Mouse (Mus musculus): ENCODE results near the gene Rrp12. TPM values are rescaled to one million over a fixed set of nuclear protein-coding genes. Genes with fewer than 3 reads are reported as not detected.

Rrp12 gene
- polyA plus RNA-seq, 1 experiment = 3.6 TPM

DNA sequence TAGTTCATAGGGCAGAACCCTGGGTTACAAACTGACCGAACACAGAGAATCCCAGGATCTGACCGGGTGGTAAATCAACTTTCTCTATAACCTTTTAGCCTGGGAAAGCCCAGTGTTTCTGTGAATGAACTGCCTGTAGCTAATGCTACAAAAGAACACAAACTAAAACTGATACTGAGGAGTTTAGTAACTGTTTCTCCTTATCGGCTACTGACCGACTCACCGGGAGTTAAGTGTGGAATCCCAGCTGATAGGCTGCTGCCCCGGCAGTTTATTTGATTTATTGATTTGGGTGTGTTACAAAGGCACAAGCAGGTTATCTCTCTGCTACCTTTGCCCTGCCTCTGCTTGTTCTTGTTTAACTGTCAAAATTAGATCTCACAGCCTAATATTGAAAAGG is 57.2 kb downstream of the Rrp12 start:
- no peak for DNase-seq
- WGBS = 52% methylated on average over 6 of the region's 6 CpGs
- H3K4me3 ChIP-seq (ENCODE audit: insufficient read depth, low read depth, low read length) = no peak overlapping the region
- H3K27ac ChIP-seq (ENCODE audit: insufficient read depth, low read depth, low read length) = no peak overlapping the region
- TF ChIP-seq POLR2A (IDR thresholded peaks at IDR 0.05; ENCODE audit: low read depth, low read length) (no peak), CTCF (conservative IDR thresholded peaks at IDR 0.05; ENCODE audit: insufficient read depth, insufficient read length, low read depth, low read length) (no peak)
- H3K36me3 ChIP-seq (ENCODE audit: control insufficient read depth, insufficient read depth, low read length) = no peaks in the 10 kb centered on the region
- H3K27me3 ChIP-seq (replicated peaks; ENCODE audit: control insufficient read depth, insufficient read depth, low read length) = no peaks in the 10 kb centered on the region
- no peaks in the 10 kb centered on the region for H3K4me1 ChIP-seq (ENCODE audit: control insufficient read depth, insufficient read depth, low read length)

- Histone ChIP-seq H3K27ac (ENCODE audit: insufficient read depth, low read depth, low read length) (no peak overlapping the region), H3K27me3 (replicated peaks; ENCODE audit: control insufficient read depth, insufficient read depth, low read length) (no peaks in the 10 kb centered on the region), H3K4me3 (ENCODE audit: insufficient read depth, low read depth, low read length) (no peak overlapping the region), H3K4me1 (ENCODE audit: control insufficient read depth, insufficient read depth, low read length) (no peaks in the 10 kb centered on the region), H3K36me3 (ENCODE audit: control insufficient read depth, insufficient read depth, low read length) (no peaks in the 10 kb centered on the region)
- no peak for TF ChIP-seq POLR2A (IDR thresholded peaks at IDR 0.05; ENCODE audit: low read depth, low read length)
- WGBS = 60% methylated on average over 4 of the region's 4 CpGs
- no peak for DNase-seq
Observed at GRCm38 (mm10) chr19:41837917-41838261, 58.1 kb downstream of the Rrp12 start.

DNA sequence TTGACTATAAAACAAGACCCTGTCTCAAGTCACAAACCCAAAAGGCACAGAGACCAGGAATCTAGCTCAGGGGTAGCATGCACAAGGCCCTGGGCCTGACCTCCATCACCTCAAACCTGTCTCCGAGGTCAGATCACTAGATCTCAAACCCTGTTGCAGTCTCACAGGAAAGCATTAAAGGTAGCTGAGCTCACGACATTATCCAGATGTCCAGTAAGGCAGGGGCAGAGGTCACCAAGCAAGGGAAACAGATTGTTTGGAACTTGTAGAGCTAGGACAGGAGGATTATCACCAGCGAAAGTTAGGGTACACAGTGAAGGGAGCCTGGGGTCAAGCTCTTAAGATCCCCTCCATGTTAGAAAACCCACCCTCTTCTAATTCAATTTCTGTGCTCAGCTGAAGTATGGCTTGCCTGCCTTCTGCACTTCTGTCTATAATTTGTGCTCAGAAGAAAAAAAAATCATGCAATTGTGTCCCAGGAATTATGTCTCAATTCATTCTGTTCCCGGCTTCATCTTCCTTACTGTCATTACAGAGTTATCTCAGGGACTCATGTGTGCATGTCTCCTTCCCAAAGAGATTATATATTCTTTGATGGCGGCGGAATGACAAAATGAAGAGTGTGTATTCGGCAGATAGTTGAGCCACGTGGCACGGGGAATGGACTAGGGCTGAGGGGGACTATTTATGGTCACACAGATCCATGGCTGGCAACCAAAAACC is 58.6 kb downstream of the Rrp12 start:
- no peak overlapping the region for H3K27ac ChIP-seq (ENCODE audit: insufficient read depth, low read depth, low read length)
- no peaks in the 10 kb centered on the region for H3K27me3 ChIP-seq (replicated peaks; ENCODE audit: control insufficient read depth, insufficient read depth, low read length)
- H3K36me3 ChIP-seq (ENCODE audit: control insufficient read depth, insufficient read depth, low read length) = no peaks in the 10 kb centered on the region
- no peak for DNase-seq
- no peaks in the 10 kb centered on the region for H3K4me1 ChIP-seq (ENCODE audit: control insufficient read depth, insufficient read depth, low read length)
- WGBS = 78% methylated on average over 9 of the region's 9 CpGs
- no peak for TF ChIP-seq POLR2A (IDR thresholded peaks at IDR 0.05; ENCODE audit: low read depth, low read length)
- TF ChIP-seq CTCF (conservative IDR thresholded peaks at IDR 0.05; ENCODE audit: insufficient read depth, insufficient read length, low read depth, low read length) = no peak
- no peak overlapping the region for H3K4me3 ChIP-seq (ENCODE audit: insufficient read depth, low read depth, low read length)

DNA sequence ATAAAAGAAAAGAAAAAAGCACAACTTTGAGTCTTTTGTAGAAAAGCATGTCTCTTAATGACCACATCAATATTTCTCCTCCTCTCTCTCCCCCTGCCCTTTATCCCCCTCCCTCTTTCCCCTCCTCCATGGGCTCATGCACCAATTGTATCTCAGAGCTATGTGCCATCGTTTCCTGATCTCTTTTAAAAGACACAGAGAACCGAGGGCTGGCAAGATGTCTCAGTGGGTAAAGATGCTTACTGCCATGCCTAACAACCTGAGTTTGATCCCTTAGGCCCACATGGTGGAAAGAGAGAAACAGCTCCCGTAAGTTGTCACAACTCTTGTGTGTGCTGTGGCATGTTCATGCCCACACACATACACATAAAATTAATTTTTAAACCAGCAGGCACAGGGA is 59.3 kb downstream of the Rrp12 start:
- H3K36me3 ChIP-seq (ENCODE audit: control insufficient read depth, insufficient read depth, low read length) = no peaks in the 10 kb centered on the region
- WGBS = 63% methylated on average over 3 of the region's 3 CpGs
- no peak overlapping the region for H3K27ac ChIP-seq (ENCODE audit: insufficient read depth, low read depth, low read length)
- DNase-seq = no peak
- no peak for TF ChIP-seq POLR2A (IDR thresholded peaks at IDR 0.05; ENCODE audit: low read depth, low read length)
- TF ChIP-seq CTCF (conservative IDR thresholded peaks at IDR 0.05; ENCODE audit: insufficient read depth, insufficient read length, low read depth, low read length) = no peak
- H3K4me3 ChIP-seq (ENCODE audit: insufficient read depth, low read depth, low read length) = no peak overlapping the region
- H3K4me1 ChIP-seq (ENCODE audit: control insufficient read depth, insufficient read depth, low read length) = no peaks in the 10 kb centered on the region
- H3K27me3 ChIP-seq (replicated peaks; ENCODE audit: control insufficient read depth, insufficient read depth, low read length) = no peaks in the 10 kb centered on the region

DNA sequence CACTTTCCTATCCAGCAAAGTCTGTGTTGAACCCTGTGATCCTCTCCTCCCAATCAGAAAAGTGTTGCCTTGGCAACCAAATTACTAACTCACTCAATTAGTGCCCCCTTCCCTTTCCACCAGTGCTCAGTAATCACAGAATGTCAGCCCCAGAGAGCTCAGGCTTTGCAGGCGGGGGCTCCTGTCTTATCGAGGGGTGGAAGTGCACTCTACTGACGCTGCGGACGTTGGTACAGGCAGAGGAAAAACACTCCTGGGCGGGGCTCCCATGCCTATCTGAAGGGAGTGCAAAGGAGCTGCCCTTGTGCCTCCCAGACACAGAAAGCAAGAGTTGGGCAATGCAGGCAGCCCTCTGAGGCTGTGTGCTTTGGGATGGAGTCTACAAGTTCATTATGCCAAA is 60.2 kb downstream of the Rrp12 start:
- no peaks in the 10 kb centered on the region for H3K36me3 ChIP-seq (ENCODE audit: control insufficient read depth, insufficient read depth, low read length)
- H3K27ac ChIP-seq (ENCODE audit: insufficient read depth, low read depth, low read length) = no peak overlapping the region
- no peak for DNase-seq
- H3K4me3 ChIP-seq (ENCODE audit: insufficient read depth, low read depth, low read length) = no peak overlapping the region
- H3K4me1 ChIP-seq (ENCODE audit: control insufficient read depth, insufficient read depth, low read length) = no peaks in the 10 kb centered on the region
- no peaks in the 10 kb centered on the region for H3K27me3 ChIP-seq (replicated peaks; ENCODE audit: control insufficient read depth, insufficient read depth, low read length)
- TF ChIP-seq POLR2A (IDR thresholded peaks at IDR 0.05; ENCODE audit: low read depth, low read length) (no peak), CTCF (conservative IDR thresholded peaks at IDR 0.05; ENCODE audit: insufficient read depth, insufficient read length, low read depth, low read length) (no peak)
- 16% methylated on average over 6 of the region's 6 CpGs for WGBS

DNA sequence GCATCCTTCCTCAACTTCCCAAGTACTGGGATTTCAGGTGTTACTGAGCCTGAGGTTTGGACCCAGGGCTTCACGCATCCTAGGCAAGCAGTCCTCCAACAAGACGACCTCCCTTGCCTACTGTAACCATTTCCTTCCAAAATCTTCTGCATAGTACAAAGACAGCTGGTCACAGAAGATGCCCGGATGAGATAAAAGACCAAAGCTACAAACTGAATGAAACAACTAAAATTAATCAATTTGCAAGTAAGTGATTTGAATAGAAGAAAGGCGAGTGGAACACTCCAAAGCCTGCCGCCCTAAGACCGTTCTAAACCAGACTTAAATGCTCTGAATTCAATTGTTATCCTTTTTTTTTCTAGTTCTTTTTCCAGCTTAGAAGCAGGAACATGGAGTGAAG is 60.6 kb downstream of the Rrp12 start:
- H3K27ac ChIP-seq (ENCODE audit: insufficient read depth, low read depth, low read length) = no peak overlapping the region
- no peak for TF ChIP-seq POLR2A (IDR thresholded peaks at IDR 0.05; ENCODE audit: low read depth, low read length)
- TF ChIP-seq CTCF (conservative IDR thresholded peaks at IDR 0.05; ENCODE audit: insufficient read depth, insufficient read length, low read depth, low read length) = no peak
- 68% methylated on average over 6 of the region's 6 CpGs for WGBS

GRCm38 (mm10) chr19:41832501-41833201 is 63.3 kb downstream of the Rrp12 start:
- H3K27ac ChIP-seq (ENCODE audit: insufficient read depth, low read depth, low read length) = no peak overlapping the region
- no peaks in the 10 kb centered on the region for H3K27me3 ChIP-seq (replicated peaks; ENCODE audit: control insufficient read depth, insufficient read depth, low read length)
- DNase-seq = no peak
- H3K4me3 ChIP-seq (ENCODE audit: insufficient read depth, low read depth, low read length) = no peak overlapping the region
- no peaks in the 10 kb centered on the region for H3K36me3 ChIP-seq (ENCODE audit: control insufficient read depth, insufficient read depth, low read length)
- H3K4me1 ChIP-seq (ENCODE audit: control insufficient read depth, insufficient read depth, low read length) = peaks cover 2% of the 10 kb centered on the region; the same call in 1 of the 2 replicates
- 86% methylated on average over 13 of the region's 13 CpGs for WGBS
- TF ChIP-seq CTCF (conservative IDR thresholded peaks at IDR 0.05; ENCODE audit: insufficient read depth, insufficient read length, low read depth, low read length) = no peak
- TF ChIP-seq POLR2A (IDR thresholded peaks at IDR 0.05; ENCODE audit: low read depth, low read length) = no peak

More for the DNA sequence above, 60.6 kb downstream of the Rrp12 start:
- Histone ChIP-seq H3K4me1 (ENCODE audit: control insufficient read depth, insufficient read depth, low read length) (no peaks in the 10 kb centered on the region), H3K27me3 (replicated peaks; ENCODE audit: control insufficient read depth, insufficient read depth, low read length) (no peaks in the 10 kb centered on the region), H3K36me3 (ENCODE audit: control insufficient read depth, insufficient read depth, low read length) (no peaks in the 10 kb centered on the region), H3K4me3 (ENCODE audit: insufficient read depth, low read depth, low read length) (no peak overlapping the region)
- DNase-seq = no peak
